Mouse (Mus musculus) layer of hippocampus, postnatal 36 days (tissue): ENCODE data around the gene Cep57l1. TPM values are rescaled to one million over a fixed set of nuclear protein-coding genes. Genes with fewer than 3 reads are reported as not detected.
"Not testable (repeated sequence)": the region's sequence is repeated elsewhere in the genome, so short reads cannot be mapped to it uniquely, and the experiment has no call there.

Source experiments
- DNase-seq, 2 experiments: peaks; one replicate each; pipeline ENCODE4 v3.0.0; 2022
- total RNA-seq, 2 experiments: library from RNA; stranded (reverse); gene quantifications; 2 replicates each; pipeline ENCODE4 v1.2.3; 2021

Gene Cep57l1
- 1 to 10 TPM; 7.0 to 7.9 TPM for total RNA-seq

- DNase-seq, result peak; percentile 87 to 89
Measured at GRCm38 (mm10) chr10:41809771-41810563, at the start of gene Cep57l1, which contains the start of gene Sesn1. TSS of gene Cep57l1 (minus strand) at chr10:41809871. TSS of gene Sesn1 (plus strand) at chr10:41809935.

- DNase-seq, result no peak
Measured at GRCm38 (mm10) chr10:41848721-41849120, 39.0 kb upstream of the Cep57l1 start.

- no peak for DNase-seq
Measured at GRCm38 (mm10) chr10:41847737-41848136, 38.1 kb upstream of the Cep57l1 start.

- DNase-seq, result no peak
Measured at GRCm38 (mm10) chr10:41838911-41839310, 29.2 kb upstream of the Cep57l1 start.

GRCm38 (mm10) chr10:41834131-41834530, 24.5 kb upstream of the Cep57l1 start:
- DNase-seq, result no peak

- DNase-seq, result no peak
Measured at GRCm38 (mm10) chr10:41832191-41832590, 22.5 kb upstream of the Cep57l1 start.

GRCm38 (mm10) chr10:41830851-41831522, 21.3 kb upstream of the Cep57l1 start:
- DNase-seq, result peak; percentile 59 to 69

GRCm38 (mm10) chr10:41830445-41830844, 20.8 kb upstream of the Cep57l1 start:
- no peak for DNase-seq

GRCm38 (mm10) chr10:41829980-41830379, 20.3 kb upstream of the Cep57l1 start:
- no peak for DNase-seq

GRCm38 (mm10) chr10:41829191-41829590, 19.5 kb upstream of the Cep57l1 start:
- DNase-seq, result no peak

- no peak for DNase-seq
Measured at GRCm38 (mm10) chr10:41827784-41828183, 18.1 kb upstream of the Cep57l1 start.

- DNase-seq, result no peak
Measured at GRCm38 (mm10) chr10:41826526-41827116, 16.9 kb upstream of the Cep57l1 start.

GRCm38 (mm10) chr10:41825996-41826395, 16.3 kb upstream of the Cep57l1 start:
- DNase-seq, result no peak

- no peak for DNase-seq
Measured at GRCm38 (mm10) chr10:41825041-41825440, 15.4 kb upstream of the Cep57l1 start.

- no peak for DNase-seq
Measured at GRCm38 (mm10) chr10:41823916-41824315, 14.2 kb upstream of the Cep57l1 start.

- not testable (repeated sequence) for DNase-seq
Measured at GRCm38 (mm10) chr10:41823282-41823675, 13.6 kb upstream of the Cep57l1 start.

- no peak for DNase-seq
Measured at GRCm38 (mm10) chr10:41822573-41823281, 13.1 kb upstream of the Cep57l1 start.

GRCm38 (mm10) chr10:41821171-41821570, 11.5 kb upstream of the Cep57l1 start:
- DNase-seq, result no peak

- DNase-seq, result no peak
Measured at GRCm38 (mm10) chr10:41820401-41820800, 10.7 kb upstream of the Cep57l1 start.

GRCm38 (mm10) chr10:41819307-41819706, 9.6 kb upstream of the Cep57l1 start:
- no peak for DNase-seq

GRCm38 (mm10) chr10:41818733-41819070, 9.0 kb upstream of the Cep57l1 start:
- not testable (repeated sequence) for DNase-seq

GRCm38 (mm10) chr10:41818036-41818732, 8.5 kb upstream of the Cep57l1 start:
- no peak for DNase-seq
